Mouse (Mus musculus) hindbrain, embryonic 13.5 days (tissue): ENCODE results near the gene Adm2. TPM values are rescaled to one million over a fixed set of nuclear protein-coding genes. Genes with fewer than 3 reads are reported as not detected.

Experiments used
- ATAC-seq: fragments of 200-750 bp; cut with Nextera tagmentation; 2 replicates; pipeline ENCODE4 v1.8.0; 2017; ENCODE audit warnings: moderate TSS enrichment; ENCODE audit not compliant: low FRiP score
- H3K27ac ChIP-seq: fragments of 300-500 bp; sonication (generic); 2 replicates; pipeline ENCODE4 v1.5.1; 2015; ENCODE audit warnings: inconsistent platforms, mild to moderate bottlenecking, moderate library complexity
- H3K27me3 ChIP-seq: fragments of 300-500 bp; sonication (generic); 2 replicates; pipeline ENCODE4 v1.6.1; 2015; ENCODE audit warnings: mild to moderate bottlenecking, inconsistent platforms
- H3K36me3 ChIP-seq: fragments of 300-500 bp; sonication (generic); 2 replicates; pipeline ENCODE4 v1.6.1; 2015; ENCODE audit warnings: mild to moderate bottlenecking, inconsistent platforms
- H3K4me1 ChIP-seq: fragments of 300-500 bp; sonication (generic); replicated peaks from 2 replicates; pipeline ENCODE4 v1.6.1; 2015; ENCODE audit warnings: inconsistent platforms
- H3K4me2 ChIP-seq: fragments of 300-500 bp; sonication (generic); 2 replicates; pipeline ENCODE4 v1.6.1; 2015; ENCODE audit warnings: inconsistent platforms, mild to moderate bottlenecking, moderate library complexity
- H3K4me3 ChIP-seq: fragments of 300-500 bp; sonication (generic); 2 replicates; pipeline ENCODE4 v1.5.1; 2015; ENCODE audit warnings: mild to moderate bottlenecking, inconsistent platforms
- H3K9ac ChIP-seq: fragments of 300-500 bp; sonication (generic); 2 replicates; pipeline ENCODE4 v1.6.1; 2015; ENCODE audit warnings: mild to moderate bottlenecking, inconsistent platforms
- H3K9me3 ChIP-seq: fragments of 300-500 bp; sonication (generic); 2 replicates; pipeline ENCODE4 v1.6.1; 2016; ENCODE audit warnings: inconsistent platforms
- WGBS: fragments of 180-500 bp; shearing (Covaris S2); methylation state at CpG from one replicate; pipeline ENCODE4 v1.1.7; 2015; 5-methylcytosine and 5-hydroxymethylcytosine counted together
- polyA plus RNA-seq: library from polyadenylated mRNA; unstranded; fragments of >200 nt; fragmentation: Nextera tagmentation; extraction: Ambion mirVana; gene quantifications from 2 replicates; pipeline ENCODE4 v1.2.1, GENCODE M21; 2015

Gene Adm2
- not detected in 2 replicates for polyA plus RNA-seq

- H3K27ac ChIP-seq, result no peak within 1 kb of the TSS
- no peak within 1 kb of the TSS for H3K9ac ChIP-seq
- H3K36me3 ChIP-seq, result no peaks in the 10 kb centered on the region
- H3K4me3 ChIP-seq, result no peak within 1 kb of the TSS
- H3K4me2 ChIP-seq, result peak within 1 kb of the TSS; percentile 35
- peaks cover 7% of the 10 kb centered on the region for H3K4me1 ChIP-seq
- no peak for ATAC-seq
- WGBS, result 11% methylated on average over 26 of the region's 26 CpGs
- no peaks in the 10 kb centered on the region for H3K9me3 ChIP-seq
- peaks cover 29% of the 10 kb centered on the region for H3K27me3 ChIP-seq
Measured at GRCm38 (mm10) chr15:89322670-89323522, at the start of gene Adm2. Gene Adm2 (plus strand): TSS chr15:89322720.

DNA sequence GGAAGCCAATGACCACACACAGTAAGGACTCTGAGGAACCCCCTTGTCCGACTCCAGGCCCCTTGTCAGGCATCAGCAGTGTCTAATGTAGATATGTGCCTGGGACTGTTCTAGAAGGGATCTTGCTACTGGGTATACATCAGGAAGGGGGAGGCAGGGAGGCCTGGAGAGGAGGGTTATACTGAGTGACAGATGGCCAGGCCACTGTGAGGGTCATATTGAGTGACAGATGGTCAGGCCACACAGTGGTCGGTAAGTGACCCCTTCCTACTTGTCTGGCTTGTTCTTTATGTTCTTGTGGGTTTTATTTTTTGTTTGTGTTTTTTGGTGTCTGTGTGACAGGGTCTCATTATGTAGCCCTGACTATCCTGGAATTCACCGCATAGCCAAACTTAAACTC, 47.0 kb upstream of the Adm2 start:
- Histone ChIP-seq H3K9me3 (no peaks in the 10 kb centered on the region), H3K4me2 (no peak overlapping the region), H3K27me3 (no peaks in the 10 kb centered on the region), H3K9ac (no peak overlapping the region), H3K27ac (no peak overlapping the region), H3K4me1 (no peaks in the 10 kb centered on the region), H3K4me3 (no peak overlapping the region), H3K36me3 (peaks cover 95% of the 10 kb centered on the region)
- no peak for ATAC-seq
- WGBS, result 72% methylated on average over 3 of the region's 3 CpGs

GRCm38 (mm10) chr15:89277366-89277765, 45.2 kb upstream of the Adm2 start:
- no peak overlapping the region for H3K4me3 ChIP-seq
- H3K27ac ChIP-seq, result no peak overlapping the region
- H3K4me2 ChIP-seq, result no peak overlapping the region
- H3K27me3 ChIP-seq, result no peaks in the 10 kb centered on the region
- no peak overlapping the region for H3K9ac ChIP-seq
- no peak for ATAC-seq
- H3K36me3 ChIP-seq, result peaks cover 97% of the 10 kb centered on the region
- no peaks in the 10 kb centered on the region for H3K9me3 ChIP-seq
- WGBS, result 96% methylated on average over 4 of the region's 4 CpGs
- no peaks in the 10 kb centered on the region for H3K4me1 ChIP-seq

DNA sequence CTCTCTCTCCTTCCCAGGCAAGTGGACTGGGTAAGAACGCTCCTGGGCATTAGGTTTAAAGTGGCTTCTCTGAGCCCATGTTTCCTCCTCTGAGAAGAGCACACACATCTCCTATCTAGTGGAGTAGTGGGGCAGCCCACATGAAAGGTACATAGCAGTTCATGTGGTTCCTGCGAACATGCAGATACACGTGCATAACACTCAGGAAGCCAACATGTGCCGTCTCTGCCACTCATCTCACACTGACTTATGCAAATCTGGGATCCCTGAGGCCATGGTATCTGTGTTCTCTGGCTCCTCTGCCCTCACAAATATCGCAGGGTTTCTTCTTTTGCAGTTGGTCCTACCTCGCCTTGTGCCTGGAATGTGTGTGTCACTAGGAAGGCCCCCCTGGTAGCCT, 40.0 kb upstream of the Adm2 start:
- H3K27ac ChIP-seq, result no peak overlapping the region
- no peak overlapping the region for H3K4me3 ChIP-seq
- H3K9me3 ChIP-seq, result no peaks in the 10 kb centered on the region
- H3K4me1 ChIP-seq, result no peaks in the 10 kb centered on the region
- 79% methylated on average over 6 of the region's 6 CpGs for WGBS
- peaks cover 99% of the 10 kb centered on the region for H3K36me3 ChIP-seq
- no peaks in the 10 kb centered on the region for H3K27me3 ChIP-seq
- H3K4me2 ChIP-seq, result no peak overlapping the region
- H3K9ac ChIP-seq, result 0 out of 2 replicates have a peak overlapping the region, but pooled peaks have one; percentile 19
- no peak for ATAC-seq

- Histone ChIP-seq H3K4me3 (no peak overlapping the region), H3K36me3 (peaks cover 99% of the 10 kb centered on the region), H3K27ac (no peak overlapping the region), H3K27me3 (no peaks in the 10 kb centered on the region), H3K9ac (no peak overlapping the region), H3K4me2 (no peak overlapping the region), H3K4me1 (no peaks in the 10 kb centered on the region), H3K9me3 (no peaks in the 10 kb centered on the region)
- ATAC-seq, result no peak
- 85% methylated on average over 2 of the region's 2 CpGs for WGBS
Measured at GRCm38 (mm10) chr15:89284094-89284493, 38.4 kb upstream of the Adm2 start.

GRCm38 (mm10) chr15:89285004-89285403, 37.5 kb upstream of the Adm2 start:
- Histone ChIP-seq H3K9ac (no peak overlapping the region), H3K4me1 (no peaks in the 10 kb centered on the region), H3K4me3 (no peak overlapping the region), H3K27ac (no peak overlapping the region), H3K4me2 (no peak overlapping the region), H3K27me3 (no peaks in the 10 kb centered on the region), H3K36me3 (peaks cover 99% of the 10 kb centered on the region), H3K9me3 (no peaks in the 10 kb centered on the region)
- no peak for ATAC-seq

DNA sequence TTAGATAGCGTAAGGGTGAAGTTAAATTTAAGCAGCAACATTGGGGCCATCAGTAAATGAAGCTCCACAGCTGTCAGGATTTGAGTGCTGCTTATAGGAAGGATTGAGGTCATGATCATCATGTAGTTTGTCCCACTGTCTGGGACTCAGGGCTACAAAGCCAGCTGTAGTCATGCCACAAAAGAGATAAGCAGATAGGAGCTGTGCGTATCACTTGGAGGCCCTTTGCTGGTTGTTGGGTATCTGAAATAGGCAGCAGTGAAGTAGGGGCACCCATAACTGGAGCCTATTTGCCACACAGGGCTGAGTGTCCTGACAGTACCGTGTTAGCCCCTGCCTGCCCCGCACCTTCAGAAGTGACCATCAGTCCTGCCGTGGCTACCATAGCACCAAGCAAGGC, 37.0 kb upstream of the Adm2 start:
- ATAC-seq, result no peak
- Histone ChIP-seq H3K9ac (no peak overlapping the region), H3K9me3 (no peaks in the 10 kb centered on the region), H3K27me3 (no peaks in the 10 kb centered on the region), H3K4me3 (no peak overlapping the region), H3K4me2 (no peak overlapping the region), H3K27ac (0 out of 2 replicates have a peak overlapping the region, but pooled peaks have one; percentile 23), H3K36me3 (peaks cover 99% of the 10 kb centered on the region), H3K4me1 (no peaks in the 10 kb centered on the region)
- 95% methylated on average over 5 of the region's 5 CpGs for WGBS

- no peak for ATAC-seq
- H3K36me3 ChIP-seq, result peaks cover 99% of the 10 kb centered on the region
- no peak overlapping the region for H3K4me2 ChIP-seq
- no peaks in the 10 kb centered on the region for H3K27me3 ChIP-seq
- WGBS, result 83% methylated on average over 7 of the region's 7 CpGs
- no peaks in the 10 kb centered on the region for H3K9me3 ChIP-seq
- peak overlapping the region; percentile 35; the same call in 1 of the 2 replicates for H3K27ac ChIP-seq
- no peak overlapping the region for H3K4me3 ChIP-seq
- H3K9ac ChIP-seq, result no peak overlapping the region
- no peaks in the 10 kb centered on the region for H3K4me1 ChIP-seq
Measured at GRCm38 (mm10) chr15:89286114-89286513, 36.4 kb upstream of the Adm2 start.

- peak overlapping the region; percentile 40; the same call in 1 of the 2 replicates for H3K27ac ChIP-seq
- no peak overlapping the region for H3K9ac ChIP-seq
- H3K4me3 ChIP-seq, result no peak overlapping the region
- WGBS, result 84% methylated on average over 5 of the region's 5 CpGs
- peaks cover 99% of the 10 kb centered on the region for H3K36me3 ChIP-seq
- no peak for ATAC-seq
- no peaks in the 10 kb centered on the region for H3K4me1 ChIP-seq
- no peak overlapping the region for H3K4me2 ChIP-seq
- H3K27me3 ChIP-seq, result no peaks in the 10 kb centered on the region
- H3K9me3 ChIP-seq, result no peaks in the 10 kb centered on the region
Measured at GRCm38 (mm10) chr15:89286582-89286981, 35.9 kb upstream of the Adm2 start.

- ATAC-seq, result no peak
- WGBS, result 90% methylated on average over 23 of the region's 23 CpGs
Measured at GRCm38 (mm10) chr15:89288227-89288767, 34.2 kb upstream of the Adm2 start.

GRCm38 (mm10) chr15:89289455-89289854, 33.1 kb upstream of the Adm2 start:
- no peak overlapping the region for H3K4me2 ChIP-seq
- H3K9me3 ChIP-seq, result no peaks in the 10 kb centered on the region
- H3K9ac ChIP-seq, result no peak overlapping the region
- peaks cover 99% of the 10 kb centered on the region for H3K36me3 ChIP-seq
- no peaks in the 10 kb centered on the region for H3K4me1 ChIP-seq
- no peak for ATAC-seq
- no peaks in the 10 kb centered on the region for H3K27me3 ChIP-seq
- no peak overlapping the region for H3K4me3 ChIP-seq
- 96% methylated on average over 11 of the region's 11 CpGs for WGBS
- no peak overlapping the region for H3K27ac ChIP-seq

More at GRCm38 (mm10) chr15:89288227-89288767, 34.2 kb upstream of the Adm2 start:
- no peak overlapping the region for H3K4me3 ChIP-seq
- H3K9me3 ChIP-seq, result no peaks in the 10 kb centered on the region
- peaks cover 99% of the 10 kb centered on the region for H3K36me3 ChIP-seq
- H3K4me1 ChIP-seq, result no peaks in the 10 kb centered on the region
- no peak overlapping the region for H3K4me2 ChIP-seq
- 0 out of 2 replicates have a peak overlapping the region, but pooled peaks have one; percentile 0 for H3K27ac ChIP-seq
- no peaks in the 10 kb centered on the region for H3K27me3 ChIP-seq
- no peak overlapping the region for H3K9ac ChIP-seq

GRCm38 (mm10) chr15:89291521-89291920, 31.0 kb upstream of the Adm2 start:
- H3K9me3 ChIP-seq, result no peaks in the 10 kb centered on the region
- 97% methylated on average over 3 of the region's 3 CpGs for WGBS
- no peaks in the 10 kb centered on the region for H3K27me3 ChIP-seq
- no peak overlapping the region for H3K27ac ChIP-seq
- no peak overlapping the region for H3K4me3 ChIP-seq
- ATAC-seq, result no peak
- no peak overlapping the region for H3K9ac ChIP-seq
- no peak overlapping the region for H3K4me2 ChIP-seq
- H3K4me1 ChIP-seq, result no peaks in the 10 kb centered on the region
- peaks cover 99% of the 10 kb centered on the region for H3K36me3 ChIP-seq

DNA sequence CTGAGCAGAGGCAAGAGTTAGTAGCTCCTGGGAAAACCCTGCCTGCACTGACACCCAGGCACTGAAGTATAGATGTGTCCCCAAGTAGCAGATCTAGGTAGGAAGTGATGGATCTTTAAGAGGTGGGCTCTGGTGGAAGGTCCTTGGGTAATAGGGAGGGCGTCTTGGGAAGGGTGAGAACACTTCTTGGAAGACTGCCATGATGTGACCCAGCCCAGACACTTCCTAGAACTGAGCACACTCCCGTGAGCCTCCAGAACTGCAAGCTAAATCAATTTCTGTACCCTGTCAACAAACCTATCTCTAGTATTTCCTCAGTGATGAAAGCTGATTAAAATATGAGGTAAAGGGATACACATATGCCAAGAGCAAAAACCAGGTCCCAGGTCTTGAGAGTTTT, 29.7 kb upstream of the Adm2 start:
- no peak overlapping the region for H3K9ac ChIP-seq
- 77% methylated on average over 2 of the region's 2 CpGs for WGBS
- H3K27me3 ChIP-seq, result no peaks in the 10 kb centered on the region
- H3K4me1 ChIP-seq, result no peaks in the 10 kb centered on the region
- no peak overlapping the region for H3K4me2 ChIP-seq
- no peaks in the 10 kb centered on the region for H3K9me3 ChIP-seq
- no peak overlapping the region for H3K4me3 ChIP-seq
- no peak for ATAC-seq
- H3K36me3 ChIP-seq, result peaks cover 100% of the 10 kb centered on the region
- H3K27ac ChIP-seq, result no peak overlapping the region
